Mouse (Mus musculus) inflammation-experienced regulatory T-cells (primary cell): ENCODE results near the gene Vip. TPM values are rescaled to one million over a fixed set of nuclear protein-coding genes. Genes with fewer than 3 reads are reported as not detected.

Source experiments
- polyA plus RNA-seq, 2 experiments: library from polyadenylated mRNA; unstranded; fragments of 100-300 nt; shearing (Covaris generic); gene quantifications; one replicate each; pipeline ENCODE4 v1.2.1; 2017

The Vip gene
- polyA plus RNA-seq, result not detected

GRCm38 (mm10) chr10:5639112-5639511, at the start of gene Vip:
TSS of gene Vip (plus strand) at chr10:5639218.

DNA sequence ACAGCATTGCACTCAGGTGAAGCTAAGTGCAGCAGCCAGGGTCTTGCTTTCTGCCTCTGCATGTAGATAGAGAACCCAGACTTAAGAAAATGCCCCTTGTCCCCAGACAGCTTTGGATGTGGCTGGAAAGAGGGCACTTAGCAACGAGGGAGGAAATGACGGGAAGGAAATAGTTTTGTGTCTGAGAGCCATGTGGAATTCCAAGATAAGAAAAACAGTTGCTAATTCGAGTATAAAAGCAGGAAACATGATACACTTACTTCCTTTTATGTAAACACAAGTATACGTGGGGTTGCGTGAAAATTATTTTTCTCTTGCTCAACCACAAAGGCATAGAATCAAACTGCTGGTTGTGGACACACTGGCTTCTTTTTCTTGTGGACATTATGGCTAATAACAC, 45.6 kb upstream of the Vip start, which contains the start of gene Myct1:
TSS of gene Myct1 (plus strand) at position 312 of the 400 bp plus-strand sequence.

Other genes starting within 250 kb of the Vip start
- gene Syne1, start 87.7 kb upstream of the Vip start, polyA plus RNA-seq, result 10 to 100 TPM; 22.4 to 27.4 TPM
- gene Myct1, start 45.4 kb upstream of the Vip start, polyA plus RNA-seq, result not detected
- gene Fbxo5, start 166.4 kb downstream of the Vip start, polyA plus RNA-seq, result 10 to 100 TPM; 16.5 to 30.3 TPM
- 10 to 100 TPM; 21.8 to 35.3 TPM for gene Mtrf1l, start 184.7 kb downstream of the Vip start, polyA plus RNA-seq